Mouse (Mus musculus) CD4-positive naive resting alpha-beta T cell, adult 76 days (primary cell): Measurements from ENCODE around the gene Cfap97d2. TPM values are rescaled to one million over a fixed set of nuclear protein-coding genes. Genes with fewer than 3 reads are reported as not detected.

Experiments used
- total RNA-seq: library from RNA; stranded (reverse); gene quantifications from one replicate; pipeline ENCODE4 v1.2.4, GENCODE M21; 2023

Gene Cfap97d2
- total RNA-seq = not detected

GRCm38 (mm10) chr8:13705668-13706067 lies at the start of gene Cfap97d2:
Cfap97d2 (plus strand) TSS chr8:13705889.

GRCm38 (mm10) chr8:13677413-13677883 lies 28.2 kb upstream of the Cfap97d2 start, which contains the start of gene Rasa3:
Rasa3 (minus strand) TSS chr8:13677603.

GRCm38 (mm10) chr8:13756982-13757804 lies 51.5 kb downstream of the Cfap97d2 start, which contains the start of gene Cdc16:
Cdc16 (plus strand) TSS chr8:13757676.

GRCm38 (mm10) chr8:13785250-13785763 lies 79.6 kb downstream of the Cfap97d2 start, which contains the start of gene Upf3a:
Upf3a (plus strand) TSS chr8:13785615.

Other genes with a start within 250 kb of the Cfap97d2 start
- 0.50 TPM for gene Gas6, start 211.4 kb upstream of the Cfap97d2 start, total RNA-seq
- 7.2 TPM for gene 1700029H14Rik, start 143.4 kb upstream of the Cfap97d2 start, total RNA-seq
- gene Rasa3, start 28.3 kb upstream of the Cfap97d2 start, total RNA-seq = 323 TPM
- 31.5 TPM for gene Cdc16, start 51.8 kb downstream of the Cfap97d2 start, total RNA-seq
- gene Upf3a, start 79.7 kb downstream of the Cfap97d2 start, total RNA-seq = 32.2 TPM
- not detected for gene AF366264, start 132.5 kb downstream of the Cfap97d2 start, total RNA-seq
- gene Champ1, start 163.8 kb downstream of the Cfap97d2 start, total RNA-seq = 25.4 TPM
- 2.4 TPM for gene Coprs, start 184.4 kb downstream of the Cfap97d2 start, total RNA-seq